Mouse (Mus musculus): ENCODE results near the gene Cdk15.

GRCm38 (mm10) chr1:59236856-59237441, 19.8 kb upstream of the Cdk15 start, which contains the start of gene Als2:
- TF ChIP-seq CTCF (IDR thresholded peaks at IDR 0.05; ENCODE audit: borderline replicate concordance, control insufficient read depth, extremely low read depth, insufficient read depth, low read length, poor library complexity) (peak; percentile 41; the same call in 1 of the 2 replicates), POLR2A (IDR thresholded peaks at IDR 0.05; ENCODE audit: control insufficient read depth, extremely low read depth, insufficient read depth, low read length, poor library complexity) (peak; percentile 76)
